Mouse (Mus musculus) common myeloid progenitor, adult 5-6 weeks (primary cell): ENCODE results near the gene Zfyve27. TPM values are rescaled to one million over a fixed set of nuclear protein-coding genes. Genes with fewer than 3 reads are reported as not detected.

Experiments used
- ATAC-seq: replicated peaks from 2 replicates; pipeline ENCODE4 v1.8.0; 2016; ENCODE audit warnings: low read depth, mild to moderate bottlenecking, moderate TSS enrichment, inconsistent platforms; ENCODE audit not compliant: poor library complexity, severe bottlenecking
- total RNA-seq: library from RNA; stranded (forward); fragments of 200-1000, 187-1606 nt; gene quantifications from 2 replicates; pipeline ENCODE4 v1.2.3, GENCODE M21; 2017

Zfyve27 gene
- total RNA-seq, 1 experiment from 2014 or later: 17.5 TPM

- ATAC-seq: no peak
Observed at GRCm38 (mm10) chr19:42139724-42140517, 23.8 kb upstream of the Zfyve27 start.

GRCm38 (mm10) chr19:42141998-42142397 is 21.8 kb upstream of the Zfyve27 start:
- no peak for ATAC-seq

GRCm38 (mm10) chr19:42142757-42143156 is 21.0 kb upstream of the Zfyve27 start:
- no peak for ATAC-seq

- no peak for ATAC-seq
Observed at GRCm38 (mm10) chr19:42144067-42144466, 19.7 kb upstream of the Zfyve27 start.

- ATAC-seq: no peak
Observed at GRCm38 (mm10) chr19:42144541-42145167, 19.1 kb upstream of the Zfyve27 start.

- no peak for ATAC-seq
Observed at GRCm38 (mm10) chr19:42145210-42145609, 18.5 kb upstream of the Zfyve27 start.

- no peak for ATAC-seq
Observed at GRCm38 (mm10) chr19:42145731-42146130, 18.0 kb upstream of the Zfyve27 start.

GRCm38 (mm10) chr19:42146276-42147010 is 17.3 kb upstream of the Zfyve27 start:
- ATAC-seq: 0 out of 2 replicates have a peak, but pooled peaks have one; percentile 9

- ATAC-seq: peak; percentile 48
Observed at GRCm38 (mm10) chr19:42147170-42147768, 16.5 kb upstream of the Zfyve27 start, which contains the start of gene Marveld1. Gene Marveld1 (plus strand): TSS chr19:42147400.

- ATAC-seq: peak; percentile 23
Observed at GRCm38 (mm10) chr19:42147769-42148568, 15.8 kb upstream of the Zfyve27 start.

GRCm38 (mm10) chr19:42148569-42148860 is 15.2 kb upstream of the Zfyve27 start:
- no peak for ATAC-seq

GRCm38 (mm10) chr19:42151990-42152389 is 11.8 kb upstream of the Zfyve27 start:
- peak; percentile 66 for ATAC-seq

- ATAC-seq: peak; percentile 60
Observed at GRCm38 (mm10) chr19:42157493-42158237, 6.1 kb upstream of the Zfyve27 start.

GRCm38 (mm10) chr19:42158246-42159017 is 5.3 kb upstream of the Zfyve27 start:
- ATAC-seq: 0 out of 2 replicates have a peak, but pooled peaks have one; percentile 15

- ATAC-seq: no peak
Observed at GRCm38 (mm10) chr19:42164188-42164587, 437 bp downstream of the Zfyve27 start.

GRCm38 (mm10) chr19:42166130-42166529 is 2.4 kb downstream of the Zfyve27 start:
- peak; percentile 41; the same call in 1 of the 2 replicates for ATAC-seq

GRCm38 (mm10) chr19:42166766-42167165 is 3.0 kb downstream of the Zfyve27 start:
- ATAC-seq: no peak

- ATAC-seq: no peak
Observed at GRCm38 (mm10) chr19:42167489-42167888, 3.7 kb downstream of the Zfyve27 start.
